Comparison of ENCODE assay signal across 8 mouse cellular contexts in the genomic region with DNA sequence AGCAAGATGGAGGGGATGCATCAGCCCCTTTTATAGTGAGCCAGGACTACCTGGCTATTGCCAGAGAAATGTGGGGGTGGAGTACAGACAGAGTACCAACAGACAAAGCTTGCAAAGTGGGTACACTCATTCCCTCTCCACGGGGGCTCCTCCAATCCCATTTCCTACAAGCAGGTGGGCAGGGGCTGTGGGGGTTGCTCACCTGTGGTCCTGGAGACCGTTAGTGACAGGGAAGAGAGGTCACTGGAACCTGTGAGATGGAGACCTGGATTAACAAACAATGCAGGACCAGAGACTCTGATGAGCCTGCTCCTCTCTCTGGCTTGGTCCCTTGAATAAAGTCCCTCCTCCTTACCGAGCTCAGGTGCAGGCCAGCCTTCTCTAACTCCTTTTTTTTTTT. TPM values are rescaled to one million over a fixed set of nuclear protein-coding genes. Genes with fewer than 3 reads are reported as not detected.
DNase-seq lines count a peak whose midpoint lies in the region; ATAC-seq lines count a peak whose summit lies in the region.

No protein-coding gene starts in this region.

- H3K9me3 ChIP-seq in kidney, embryonic 16.5 days (ENCODE audit: low read length): no peaks in the 10 kb centered on the region
- no peaks in the 10 kb centered on the region for H3K9me3 ChIP-seq in embryonic facial prominence, embryonic 10.5 days
- H3K9me3 ChIP-seq in hindbrain, embryonic 14.5 days (ENCODE audit: control insufficient read depth, low read length): no peaks in the 10 kb centered on the region
- no peaks in the 10 kb centered on the region for H3K9me3 ChIP-seq in midbrain, embryonic 15.5 days

- H3K4me2 ChIP-seq in kidney, embryonic 16.5 days (replicated peaks; ENCODE audit: low read depth, low read length): peak overlapping the region; percentile 88
- H3K4me2 ChIP-seq in hindbrain, embryonic 14.5 days (replicated peaks): peak overlapping the region; percentile 96
- peak overlapping the region; percentile 70 for H3K4me2 ChIP-seq in midbrain, embryonic 15.5 days

- WGBS in kidney, embryonic 16.5 days: 63% methylated on average over 3 of the region's 3 CpGs
- 64% methylated on average over 3 of the region's 3 CpGs for WGBS in embryonic facial prominence, embryonic 10.5 days
- WGBS in hindbrain, embryonic 14.5 days: 66% methylated on average over 3 of the region's 3 CpGs
- WGBS in midbrain, embryonic 15.5 days: 68% methylated on average over 3 of the region's 3 CpGs

- no peak for ATAC-seq in kidney, embryonic 16.5 days (ENCODE audit: low FRiP score, low TSS enrichment)
- ATAC-seq in hindbrain, embryonic 14.5 days (ENCODE audit: low FRiP score): no peak
- ATAC-seq in midbrain, embryonic 15.5 days (replicated peaks): no peak

- peak overlapping the region; percentile 75 for H3K27ac ChIP-seq in kidney, embryonic 16.5 days (ENCODE audit: low read length)
- no peak overlapping the region for H3K27ac ChIP-seq in embryonic facial prominence, embryonic 10.5 days (replicated peaks)
- no peak overlapping the region for H3K27ac ChIP-seq in hindbrain, embryonic 14.5 days
- H3K27ac ChIP-seq in midbrain, embryonic 15.5 days: no peak overlapping the region

- H3K36me3 ChIP-seq in kidney, embryonic 16.5 days (ENCODE audit: insufficient read depth, low read length): peaks cover 11% of the 10 kb centered on the region
- H3K36me3 ChIP-seq in embryonic facial prominence, embryonic 10.5 days (replicated peaks): peaks cover 11% of the 10 kb centered on the region
- H3K36me3 ChIP-seq in hindbrain, embryonic 14.5 days (replicated peaks; ENCODE audit: control insufficient read depth, insufficient read depth): peaks cover 7% of the 10 kb centered on the region
- peaks cover 10% of the 10 kb centered on the region; the same call in 1 of the 2 replicates for H3K36me3 ChIP-seq in midbrain, embryonic 15.5 days (replicated peaks)

- no peaks in the 10 kb centered on the region for H3K27me3 ChIP-seq in kidney, embryonic 16.5 days (ENCODE audit: insufficient read depth, low read length)
- H3K27me3 ChIP-seq in embryonic facial prominence, embryonic 10.5 days (replicated peaks; ENCODE audit: low read depth, poor library complexity, severe bottlenecking): no peaks in the 10 kb centered on the region
- no peaks in the 10 kb centered on the region for H3K27me3 ChIP-seq in hindbrain, embryonic 14.5 days (ENCODE audit: control insufficient read depth, insufficient read depth, low read length)
- H3K27me3 ChIP-seq in midbrain, embryonic 15.5 days (replicated peaks): no peaks in the 10 kb centered on the region

- H3K9ac ChIP-seq in kidney, embryonic 16.5 days (replicated peaks; ENCODE audit: low read length): peak overlapping the region; percentile 60; the same call in 1 of the 2 replicates
- no peak overlapping the region for H3K9ac ChIP-seq in hindbrain, embryonic 14.5 days
- no peak overlapping the region for H3K9ac ChIP-seq in midbrain, embryonic 15.5 days

- peaks cover 5% of the 10 kb centered on the region; the same call in 1 of the 2 replicates for H3K4me1 ChIP-seq in kidney, embryonic 16.5 days (ENCODE audit: insufficient read depth, low read length)
- H3K4me1 ChIP-seq in embryonic facial prominence, embryonic 10.5 days: peaks cover 15% of the 10 kb centered on the region
- H3K4me1 ChIP-seq in hindbrain, embryonic 14.5 days (replicated peaks; ENCODE audit: control insufficient read depth, insufficient read depth, low read length): 0 out of 2 replicates have a peak, but pooled peaks cover 6% of the 10 kb centered on the region
- H3K4me1 ChIP-seq in midbrain, embryonic 15.5 days: peaks cover 10% of the 10 kb centered on the region

- no peak for DNase-seq in kidney, postnatal 25 days
- no peak for DNase-seq in embryonic facial prominence, embryonic 10.5 days (ENCODE audit: low spot score)
- no peak for DNase-seq in hindbrain, embryonic 14.5 days (ENCODE audit: low spot score)
- no peak for DNase-seq in urinary bladder, postnatal 4 days (ENCODE audit: low spot score in 2 of 2)
- DNase-seq in cerebellum, postnatal 25 days: no peak
- DNase-seq in layer of hippocampus, postnatal 14 days (ENCODE audit: low spot score in 2 of 2): no peak

- peak overlapping the region; percentile 67 for H3K4me3 ChIP-seq in kidney, embryonic 16.5 days (ENCODE audit: low read length)
- peak overlapping the region; percentile 78 for H3K4me3 ChIP-seq in embryonic facial prominence, embryonic 10.5 days
- H3K4me3 ChIP-seq in hindbrain, embryonic 14.5 days (replicated peaks; ENCODE audit: low read length): peak overlapping the region; percentile 76; the same call in 1 of the 2 replicates
- H3K4me3 ChIP-seq in midbrain, embryonic 15.5 days: no peak overlapping the region

RNA-seq across cellular contexts. Expression of gene Relb, which starts 1.5 kb away (rescaled TPM):
- 10.6 and 10.7 TPM in 2 replicates for polyA plus RNA-seq in kidney, embryonic 16.5 days (2015; fragmentation: Nextera tagmentation; extraction: Ambion mirVana)
- polyA plus RNA-seq in embryonic facial prominence, embryonic 10.5 days (2016; fragmentation: Nextera tagmentation; extraction: Ambion mirVana): 3.5 and 4.2 TPM in 2 replicates
- 5.4 and 7.9 TPM in 2 replicates for polyA plus RNA-seq in hindbrain, embryonic 14.5 days (2014; fragmentation: Nextera tagmentation; extraction: Ambion mirVana)
- polyA plus RNA-seq in midbrain, embryonic 15.5 days (2015; fragmentation: Nextera tagmentation; extraction: Ambion mirVana): 5.5 and 5.9 TPM in 2 replicates
- 10 to 100 TPM in 1 of 2 experiments, 1 to 10 TPM in 1; 9.9 to 10.5 TPM for total RNA-seq in layer of hippocampus, postnatal 14 days (2021)

RNA-seq across cellular contexts. Expression of gene Clasrp, which starts 23.4 kb away (rescaled TPM):
- polyA plus RNA-seq in kidney, embryonic 16.5 days (2015; fragmentation: Nextera tagmentation; extraction: Ambion mirVana): 52.6 and 55.8 TPM in 2 replicates
- 58.0 and 58.9 TPM in 2 replicates for polyA plus RNA-seq in embryonic facial prominence, embryonic 10.5 days (2016; fragmentation: Nextera tagmentation; extraction: Ambion mirVana)
- 41.6 and 47.6 TPM in 2 replicates for polyA plus RNA-seq in hindbrain, embryonic 14.5 days (2014; fragmentation: Nextera tagmentation; extraction: Ambion mirVana)
- 67.2 and 69.1 TPM in 2 replicates for polyA plus RNA-seq in midbrain, embryonic 15.5 days (2015; fragmentation: Nextera tagmentation; extraction: Ambion mirVana)
- 10 to 100 TPM; 85.8 to 95.0 TPM for total RNA-seq in layer of hippocampus, postnatal 14 days (2021)

RNA-seq across cellular contexts. Expression of gene Clptm1, which starts 37.1 kb away (rescaled TPM):
- 90.9 and 94.6 TPM in 2 replicates for polyA plus RNA-seq in kidney, embryonic 16.5 days (2015; fragmentation: Nextera tagmentation; extraction: Ambion mirVana)
- polyA plus RNA-seq in embryonic facial prominence, embryonic 10.5 days (2016; fragmentation: Nextera tagmentation; extraction: Ambion mirVana): 82.7 and 86.4 TPM in 2 replicates
- 150 and 170 TPM in 2 replicates for polyA plus RNA-seq in hindbrain, embryonic 14.5 days (2014; fragmentation: Nextera tagmentation; extraction: Ambion mirVana)
- polyA plus RNA-seq in midbrain, embryonic 15.5 days (2015; fragmentation: Nextera tagmentation; extraction: Ambion mirVana): 129 and 135 TPM in 2 replicates
- 100 to 1,000 TPM; 151 to 160 TPM for total RNA-seq in layer of hippocampus, postnatal 14 days (2021)

RNA-seq across cellular contexts. Expression of gene Apoc2, which starts 50.0 kb away (rescaled TPM):
- 2.8 and 4.7 TPM in 2 replicates for polyA plus RNA-seq in kidney, embryonic 16.5 days (2015; fragmentation: Nextera tagmentation; extraction: Ambion mirVana)
- polyA plus RNA-seq in embryonic facial prominence, embryonic 10.5 days (2016; fragmentation: Nextera tagmentation; extraction: Ambion mirVana): 0.29 and 0.47 TPM in 2 replicates
- not detected in 2 replicates for polyA plus RNA-seq in hindbrain, embryonic 14.5 days (2014; fragmentation: Nextera tagmentation; extraction: Ambion mirVana)
- 1.2 TPM in 1 of 2 replicates, not detected in the other for polyA plus RNA-seq in midbrain, embryonic 15.5 days (2015; fragmentation: Nextera tagmentation; extraction: Ambion mirVana)
- total RNA-seq in layer of hippocampus, postnatal 14 days (2021): not detected

RNA-seq across cellular contexts. Expression of gene Gemin7, which starts 50.3 kb away (rescaled TPM):
- 169 and 183 TPM in 2 replicates for polyA plus RNA-seq in kidney, embryonic 16.5 days (2015; fragmentation: Nextera tagmentation; extraction: Ambion mirVana)
- polyA plus RNA-seq in embryonic facial prominence, embryonic 10.5 days (2016; fragmentation: Nextera tagmentation; extraction: Ambion mirVana): 187 and 191 TPM in 2 replicates
- 141 and 157 TPM in 2 replicates for polyA plus RNA-seq in hindbrain, embryonic 14.5 days (2014; fragmentation: Nextera tagmentation; extraction: Ambion mirVana)
- polyA plus RNA-seq in midbrain, embryonic 15.5 days (2015; fragmentation: Nextera tagmentation; extraction: Ambion mirVana): 142 and 155 TPM in 2 replicates
- 10 to 100 TPM; 39.8 to 43.3 TPM for total RNA-seq in layer of hippocampus, postnatal 14 days (2021)
